Mouse (Mus musculus) right cerebral cortex, postnatal 4 days (tissue): ENCODE data around the gene Fbxl8.

Experiments used
- DNase-seq: peaks from one replicate; pipeline ENCODE4 v3.0.0-alpha.2; 2022

Fbxl8 gene

GRCm38 (mm10) chr8:105258911-105259720 is 5.3 kb upstream of the Fbxl8 start:
- no peak for DNase-seq

- peak; percentile 83 for DNase-seq
These were observed 4.6 kb upstream of the Fbxl8 start for GRCm38 (mm10) chr8:105259721-105260320.

- DNase-seq: no peak
These were observed 3.9 kb upstream of the Fbxl8 start for GRCm38 (mm10) chr8:105260371-105261099.

- DNase-seq: no peak
These were observed 3.0 kb upstream of the Fbxl8 start for GRCm38 (mm10) chr8:105261326-105261980.

- no peak for DNase-seq
These were observed 1.1 kb upstream of the Fbxl8 start for GRCm38 (mm10) chr8:105263244-105263912.

- DNase-seq: no peak
These were observed 680 bp downstream of the Fbxl8 start for GRCm38 (mm10) chr8:105265128-105265527.

- no peak for DNase-seq
These were observed 2.3 kb downstream of the Fbxl8 start for GRCm38 (mm10) chr8:105266775-105267174.

- DNase-seq: peak; percentile 89
These were observed 4.1 kb downstream of the Fbxl8 start for GRCm38 (mm10) chr8:105268342-105269074.

GRCm38 (mm10) chr8:105269075-105269458 is 4.6 kb downstream of the Fbxl8 start:
- DNase-seq: no peak

GRCm38 (mm10) chr8:105269461-105269947 is 5.1 kb downstream of the Fbxl8 start, which contains the start of gene Hsf4:
Gene Hsf4, plus strand, starts transcription at chr8:105269801.
- DNase-seq: no peak

- no peak for DNase-seq
These were observed 5.9 kb downstream of the Fbxl8 start for GRCm38 (mm10) chr8:105270101-105270915.

- DNase-seq: no peak
These were observed 6.4 kb downstream of the Fbxl8 start for GRCm38 (mm10) chr8:105270916-105271186.

GRCm38 (mm10) chr8:105275387-105275786 is 10.9 kb downstream of the Fbxl8 start:
- DNase-seq: no peak

- no peak for DNase-seq
These were observed 11.4 kb downstream of the Fbxl8 start, which contains the start of gene Nol3 for GRCm38 (mm10) chr8:105275840-105276239. Gene Nol3, plus strand, starts transcription at chr8:105276140.

GRCm38 (mm10) chr8:105276292-105277120 is 12.1 kb downstream of the Fbxl8 start:
- DNase-seq: peak; percentile 62

GRCm38 (mm10) chr8:105278911-105279334 is 14.5 kb downstream of the Fbxl8 start:
- peak; percentile 75 for DNase-seq

- no peak for DNase-seq
These were observed 16.1 kb downstream of the Fbxl8 start for GRCm38 (mm10) chr8:105280567-105280966.

GRCm38 (mm10) chr8:105281821-105282220 is 17.4 kb downstream of the Fbxl8 start:
- no peak for DNase-seq

- no peak for DNase-seq
These were observed 17.8 kb downstream of the Fbxl8 start for GRCm38 (mm10) chr8:105282239-105282638.

- DNase-seq: peak; percentile 58
These were observed 18.6 kb downstream of the Fbxl8 start for GRCm38 (mm10) chr8:105283074-105283473.
